Mouse (Mus musculus) testis, adult 2 months (tissue): ENCODE results near the gene Nepn. TPM values are rescaled to one million over a fixed set of nuclear protein-coding genes. Genes with fewer than 3 reads are reported as not detected.
"Not testable (repeated sequence)": the region's sequence is repeated elsewhere in the genome, so short reads cannot be mapped to it uniquely, and the experiment has no call there.

ENCODE experiments used
- H3K27ac ChIP-seq: fragments of 200-500 bp; 2 replicates; pipeline ENCODE4 v1.5.1; 2012; ENCODE audit warnings: low read depth, low read length; ENCODE audit not compliant: control insufficient read depth, insufficient read depth
- H3K27me3 ChIP-seq: fragments of 200-500 bp; 2 replicates; pipeline ENCODE4 v1.6.1; 2012; ENCODE audit warnings: mild to moderate bottlenecking, low read length, moderate library complexity; ENCODE audit not compliant: control insufficient read depth, insufficient read depth
- H3K36me3 ChIP-seq: fragments of 200-500 bp; 2 replicates; pipeline ENCODE4 v1.6.1; 2012; ENCODE audit warnings: mild to moderate bottlenecking, low read length; ENCODE audit not compliant: control insufficient read depth, insufficient read depth
- H3K4me1 ChIP-seq: fragments of 200-500 bp; 2 replicates; pipeline ENCODE4 v1.6.1; 2012; ENCODE audit warnings: low read length; ENCODE audit not compliant: control insufficient read depth, insufficient read depth
- H3K4me3 ChIP-seq: fragments of 200-500 bp; 2 replicates; pipeline ENCODE4 v1.5.1; 2012; ENCODE audit warnings: low read depth, mild to moderate bottlenecking, low read length, moderate library complexity, mixed read lengths; ENCODE audit not compliant: control insufficient read depth
- CTCF ChIP-seq: fragments of 200-500 bp; IDR thresholded peaks from 2 replicates; pipeline ENCODE4 v1.5.1; 2012; ENCODE audit warnings: low read depth, mild to moderate bottlenecking, inconsistent platforms, low read length, moderate library complexity; ENCODE audit not compliant: control insufficient read depth, insufficient read depth, insufficient replicate concordance
- POLR2A ChIP-seq: fragments of 200-500 bp; IDR thresholded peaks from 2 replicates; pipeline ENCODE4 v1.6.1; 2012; ENCODE audit warnings: low read depth, mild to moderate bottlenecking, inconsistent platforms, low read length, moderate library complexity; ENCODE audit not compliant: control insufficient read depth
- polyA plus RNA-seq: library from polyadenylated mRNA; depleted of rRNA; stranded (reverse); fragments of >200 nt; gene quantifications from 2 replicates; pipeline ENCODE4 v1.2.3, GENCODE M21; 2012; rRNA removed

Gene Nepn
- polyA plus RNA-seq = not detected in 2 replicates

DNA sequence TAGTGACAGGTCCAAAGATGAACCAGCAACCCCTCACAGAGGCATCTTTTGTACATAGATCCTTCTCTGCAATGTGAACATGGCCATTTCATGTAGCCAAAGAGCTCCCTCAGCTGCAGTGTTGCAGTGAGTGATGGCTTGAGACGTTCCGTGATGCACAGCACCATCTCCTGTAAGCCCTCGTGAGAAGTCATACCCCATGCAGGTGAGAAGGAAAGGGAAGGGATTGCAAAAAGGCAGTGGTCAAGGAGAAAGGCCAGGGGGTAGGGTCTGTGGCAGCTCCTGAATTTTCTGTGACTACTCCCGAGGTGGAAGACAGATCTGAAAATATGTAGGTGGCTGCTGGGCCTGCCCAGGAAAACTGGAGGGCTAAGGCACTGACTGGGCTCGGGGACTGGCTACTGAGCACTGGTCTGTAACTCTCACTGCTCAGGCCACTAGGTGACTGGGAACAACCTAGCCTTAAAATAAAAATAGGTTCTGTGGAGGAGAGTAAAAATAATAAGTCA is at the start of gene Nepn:
Gene Nepn, plus strand, starts transcription at position 51 of the 509 bp plus-strand sequence.
- H3K4me3 ChIP-seq = no peak within 1 kb of the TSS
- TF ChIP-seq CTCF = no peak
- TF ChIP-seq POLR2A = no peak
- H3K27ac ChIP-seq = no peak within 1 kb of the TSS
- H3K4me1 ChIP-seq = no peaks in the 10 kb centered on the region
- no peaks in the 10 kb centered on the region for H3K27me3 ChIP-seq
- H3K36me3 ChIP-seq = no peaks in the 10 kb centered on the region

DNA sequence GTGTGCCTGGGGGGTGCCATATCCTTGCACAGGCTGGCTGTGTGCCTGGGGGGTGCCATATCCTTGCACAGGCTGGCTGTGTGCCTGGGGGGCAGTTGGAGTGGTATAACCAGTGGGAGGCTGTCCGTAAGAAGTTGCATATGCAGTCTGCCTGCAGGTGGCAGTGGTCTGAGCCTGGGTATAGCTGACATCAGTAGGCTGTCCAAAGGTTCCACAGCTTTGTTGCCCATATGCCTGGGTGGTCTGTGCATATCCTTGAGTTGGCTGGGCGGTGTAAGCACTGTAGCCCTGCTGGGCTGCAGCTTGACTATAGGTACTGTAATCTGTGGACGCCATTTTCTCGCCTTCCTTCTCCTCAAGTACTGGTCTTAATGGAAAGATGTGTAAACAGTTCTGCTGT is 45.4 kb upstream of the Nepn start:
- H3K4me1 ChIP-seq, H3K27me3 ChIP-seq, H3K36me3 ChIP-seq, H3K4me3 ChIP-seq, H3K27ac ChIP-seq: not testable (repeated sequence)

- Histone ChIP-seq H3K27ac (no peak overlapping the region), H3K4me3 (no peak overlapping the region), H3K36me3 (no peaks in the 10 kb centered on the region; the same call in 1 of the 2 replicates), H3K27me3 (no peaks in the 10 kb centered on the region), H3K4me1 (no peaks in the 10 kb centered on the region)
- no peak for TF ChIP-seq POLR2A
- no peak for TF ChIP-seq CTCF
Observed at GRCm38 (mm10) chr10:52353184-52353583, 35.6 kb upstream of the Nepn start.

- H3K27ac ChIP-seq = no peak within 1 kb of the TSS
- no peak within 1 kb of the TSS for H3K4me3 ChIP-seq
- no peaks in the 10 kb centered on the region for H3K4me1 ChIP-seq
- no peaks in the 10 kb centered on the region for H3K27me3 ChIP-seq
- TF ChIP-seq POLR2A (no peak), CTCF (no peak)
- H3K36me3 ChIP-seq = no peaks in the 10 kb centered on the region; the same call in 1 of the 2 replicates
Observed at GRCm38 (mm10) chr10:52358467-52358866, 30.3 kb upstream of the Nepn start, which contains the start of gene Gm26741. TSS of gene Gm26741 (plus strand) at chr10:52358767.

- TF ChIP-seq POLR2A = no peak
- no peak for TF ChIP-seq CTCF
- H3K27me3 ChIP-seq = no peaks in the 10 kb centered on the region
- no peaks in the 10 kb centered on the region for H3K4me1 ChIP-seq
- H3K4me3 ChIP-seq = no peak overlapping the region
- H3K27ac ChIP-seq = no peak overlapping the region
- H3K36me3 ChIP-seq = no peaks in the 10 kb centered on the region; the same call in 1 of the 2 replicates
Observed at GRCm38 (mm10) chr10:52360241-52360735, 28.5 kb upstream of the Nepn start.

GRCm38 (mm10) chr10:52360862-52361609 is 27.7 kb upstream of the Nepn start:
- Histone ChIP-seq H3K4me1 (no peaks in the 10 kb centered on the region), H3K27ac (no peak overlapping the region), H3K4me3 (no peak overlapping the region), H3K36me3 (no peaks in the 10 kb centered on the region), H3K27me3 (no peaks in the 10 kb centered on the region)
- TF ChIP-seq CTCF = no peak
- no peak for TF ChIP-seq POLR2A

DNA sequence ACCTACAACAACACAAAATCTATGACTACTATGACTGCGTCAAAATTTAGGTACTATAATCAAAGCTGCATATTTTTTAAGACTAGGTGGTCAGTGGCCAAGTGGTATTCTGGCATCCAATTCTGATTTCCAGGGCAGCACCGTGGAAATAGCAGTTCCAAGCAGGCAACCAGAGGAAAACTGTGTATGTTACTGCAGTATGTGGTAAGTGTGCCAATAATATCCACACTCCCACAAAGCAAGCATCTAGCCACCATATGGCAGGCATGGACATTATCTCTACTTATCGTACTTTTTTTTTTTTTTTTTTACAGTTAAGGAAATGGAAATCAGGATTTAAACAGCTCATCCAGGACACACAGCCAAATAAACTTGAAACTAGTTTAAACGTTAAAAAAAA is 20.4 kb upstream of the Nepn start:
- Histone ChIP-seq H3K36me3 (no peaks in the 10 kb centered on the region), H3K4me3 (no peak overlapping the region), H3K4me1 (no peaks in the 10 kb centered on the region), H3K27me3 (no peaks in the 10 kb centered on the region), H3K27ac (no peak overlapping the region)
- TF ChIP-seq POLR2A (no peak), CTCF (no peak)
